Comparison of ENCODE assay signal across 8 mouse cellular contexts in genomic region chr14:76151820-76152161, GRCm38 (mm10). TPM values are rescaled to one million over a fixed set of nuclear protein-coding genes. Genes with fewer than 3 reads are reported as not detected.
DNase-seq lines count a peak whose midpoint lies in the region; ATAC-seq and TF ChIP-seq lines count a peak whose summit lies in the region.

No protein-coding gene starts in this region.

- H3K27me3 ChIP-seq in embryonic facial prominence, embryonic 13.5 days, result no peaks in the 10 kb centered on the region
- H3K27me3 ChIP-seq in intestine, embryonic 15.5 days (replicated peaks), result no peaks in the 10 kb centered on the region
- no peaks in the 10 kb centered on the region for H3K27me3 ChIP-seq in neural tube, embryonic 12.5 days (replicated peaks)

- H3K27ac ChIP-seq in left cerebral cortex, adult 2 months, result peak overlapping the region; percentile 99
- peak overlapping the region; percentile 99 for H3K27ac ChIP-seq in embryonic facial prominence, embryonic 13.5 days
- peak overlapping the region; percentile 99 for H3K27ac ChIP-seq in intestine, embryonic 15.5 days
- H3K27ac ChIP-seq in neural tube, embryonic 12.5 days, result no peak overlapping the region

- H3K36me3 ChIP-seq in embryonic facial prominence, embryonic 13.5 days, result no peaks in the 10 kb centered on the region
- no peaks in the 10 kb centered on the region for H3K36me3 ChIP-seq in intestine, embryonic 15.5 days
- H3K36me3 ChIP-seq in neural tube, embryonic 12.5 days, result no peaks in the 10 kb centered on the region

- H3K4me1 ChIP-seq in embryonic facial prominence, embryonic 13.5 days, result peaks cover 25% of the 10 kb centered on the region
- peaks cover 12% of the 10 kb centered on the region; the same call in 1 of the 2 replicates for H3K4me1 ChIP-seq in intestine, embryonic 15.5 days (replicated peaks)
- H3K4me1 ChIP-seq in neural tube, embryonic 12.5 days, result no peaks in the 10 kb centered on the region

- intact Hi-C loops in left cerebral cortex, adult 2 months (cut with DNase I), result loop anchor here (1.0 to 10.0 kb wide), 4 partner anchors 106 to 853 kb away; partner anchors contain the start of gene Tsc22d1

- ATAC-seq in embryonic facial prominence, embryonic 13.5 days (ENCODE audit: insufficient number of reproducible peaks, insufficient read depth, low FRiP score, low TSS enrichment, low read depth), result no peak
- no peak for ATAC-seq in intestine, embryonic 15.5 days
- no peak for ATAC-seq in neural tube, embryonic 12.5 days (ENCODE audit: low FRiP score, low read depth)
- no peak for ATAC-seq in megakaryocyte-erythroid progenitor cell, adult 5-6 weeks (replicated peaks; ENCODE audit: low FRiP score, low TSS enrichment, poor library complexity, severe bottlenecking)

- no peaks in the 10 kb centered on the region for H3K9me3 ChIP-seq in embryonic facial prominence, embryonic 13.5 days
- no peaks in the 10 kb centered on the region for H3K9me3 ChIP-seq in intestine, embryonic 15.5 days
- no peaks in the 10 kb centered on the region for H3K9me3 ChIP-seq in neural tube, embryonic 12.5 days

- no peak for DNase-seq in left cerebral cortex, adult 2 months (ENCODE audit: extremely low spot score in 1 of 2, low spot score in 2 of 2)
- DNase-seq in left cerebral cortex, adult 8-10 months (ENCODE audit: low spot score in 2 of 2), result no peak
- no peak for DNase-seq in spleen, postnatal 14 days (ENCODE audit: low spot score in 2 of 2)
- no peak for DNase-seq in kidney, postnatal 36 days

- under 1% methylated on average over 10 of the region's 10 CpGs for WGBS in embryonic facial prominence, embryonic 13.5 days
- WGBS in intestine, embryonic 15.5 days, result under 1% methylated on average over 10 of the region's 10 CpGs
- 3% methylated on average over 10 of the region's 10 CpGs for WGBS in neural tube, embryonic 12.5 days

- TF ChIP-seq CTCF in left cerebral cortex, adult 2 months (IDR thresholded peaks at IDR 0.05), result no peak

- peak overlapping the region; percentile 92 for H3K9ac ChIP-seq in embryonic facial prominence, embryonic 13.5 days
- peak overlapping the region; percentile 87 for H3K9ac ChIP-seq in intestine, embryonic 15.5 days
- H3K9ac ChIP-seq in neural tube, embryonic 12.5 days, result peak overlapping the region; percentile 85; the same call in 1 of the 2 replicates

- H3K4me3 ChIP-seq in left cerebral cortex, adult 2 months, result peak overlapping the region; percentile 78
- H3K4me3 ChIP-seq in embryonic facial prominence, embryonic 13.5 days, result peak overlapping the region; percentile 72
- peak overlapping the region; percentile 77 for H3K4me3 ChIP-seq in intestine, embryonic 15.5 days (replicated peaks)
- H3K4me3 ChIP-seq in neural tube, embryonic 12.5 days, result peak overlapping the region; percentile 64

- H3K4me2 ChIP-seq in embryonic facial prominence, embryonic 13.5 days, result peak overlapping the region; percentile 67
- H3K4me2 ChIP-seq in intestine, embryonic 15.5 days (replicated peaks), result peak overlapping the region; percentile 76
- H3K4me2 ChIP-seq in neural tube, embryonic 12.5 days (replicated peaks), result peak overlapping the region; percentile 70

RNA-seq across cellular contexts. Expression of gene Nufip1, which starts 41.1 kb away (rescaled TPM):
- total RNA-seq in left cerebral cortex, adult 2 months (2021), result 1 to 10 TPM; 8.2 to 8.4 TPM
- 1 to 10 TPM; 7.5 to 8.5 (median 8.0) TPM for total RNA-seq in left cerebral cortex, adult 8-10 months (2022)
- polyA plus RNA-seq in embryonic facial prominence, embryonic 13.5 days (2015; fragmentation: Nextera tagmentation; extraction: Ambion mirVana), result 16.7 and 18.0 TPM in 2 replicates
- 15.6 and 17.4 TPM in 2 replicates for polyA plus RNA-seq in intestine, embryonic 15.5 days (2015; fragmentation: Nextera tagmentation; extraction: Ambion mirVana)
- 16.0 and 17.4 TPM in 2 replicates for polyA plus RNA-seq in neural tube, embryonic 12.5 days (2016; fragmentation: Nextera tagmentation; extraction: Ambion mirVana)
- 13.3 and 15.0 TPM in 2 replicates for total RNA-seq in megakaryocyte-erythroid progenitor cell, adult 5-6 weeks (2014; fragmentation: Nextera tagmentation)
- 29.6 and 38.1 TPM in 2 replicates for total RNA-seq in megakaryocyte-erythroid progenitor cell, adult 5-6 weeks (2017)

RNA-seq across cellular contexts. Expression of gene Gpalpp1, which starts 41.2 kb away (rescaled TPM):
- 10 to 100 TPM; 23.2 to 23.6 TPM for total RNA-seq in left cerebral cortex, adult 2 months (2021)
- total RNA-seq in left cerebral cortex, adult 8-10 months (2022), result 10 to 100 TPM; 21.9 to 25.0 (median 23.4) TPM
- 12.7 and 14.0 TPM in 2 replicates for polyA plus RNA-seq in embryonic facial prominence, embryonic 13.5 days (2015; fragmentation: Nextera tagmentation; extraction: Ambion mirVana)
- 10.1 and 10.5 TPM in 2 replicates for polyA plus RNA-seq in intestine, embryonic 15.5 days (2015; fragmentation: Nextera tagmentation; extraction: Ambion mirVana)
- polyA plus RNA-seq in neural tube, embryonic 12.5 days (2016; fragmentation: Nextera tagmentation; extraction: Ambion mirVana), result 16.2 and 18.3 TPM in 2 replicates
- total RNA-seq in megakaryocyte-erythroid progenitor cell, adult 5-6 weeks (2014; fragmentation: Nextera tagmentation), result 20.1 and 27.5 TPM in 2 replicates
- total RNA-seq in megakaryocyte-erythroid progenitor cell, adult 5-6 weeks (2017), result 37.5 and 41.0 TPM in 2 replicates
